Mouse (Mus musculus) kidney, adult 2 months (tissue): ENCODE data around the gene Gpr83.

Source experiments
- CTCF ChIP-seq: fragments of 200-500 bp; conservative IDR thresholded peaks from 2 replicates; pipeline ENCODE4 v1.5.1; 2011; ENCODE audit warnings: low read depth, mild to moderate bottlenecking, control low read depth, low read length, moderate library complexity, mixed read lengths; ENCODE audit not compliant: insufficient read depth, insufficient read length
- POLR2A ChIP-seq: fragments of 200-500 bp; IDR thresholded peaks from one replicate; pipeline ENCODE4 v1.6.1; 2011; ENCODE audit warnings: low read depth, low read length, control low read depth

GRCm38 (mm10) chr9:14854585-14854984 is 5.4 kb upstream of the Gpr83 start:
- TF ChIP-seq POLR2A (no peak), CTCF (no peak)
